Mouse (Mus musculus): Measurements from ENCODE around the gene Ccl11.

- TF ChIP-seq POLR2A (IDR thresholded peaks at IDR 0.05; ENCODE audit: insufficient read length, low read depth) = no peak
- TF ChIP-seq E2F4 (IDR thresholded peaks at IDR 0.05; ENCODE audit: insufficient read depth) = no peak
- TF ChIP-seq REST (IDR thresholded peaks at IDR 0.05; ENCODE audit: insufficient read depth, insufficient read length) = no peak
- TF ChIP-seq SRF (IDR thresholded peaks at IDR 0.05; ENCODE audit: control insufficient read depth, insufficient read length, low read depth) = no peak
- TF ChIP-seq USF1 (IDR thresholded peaks at IDR 0.05; ENCODE audit: low read depth) = no peak
- no peak for TF ChIP-seq TCF12 (IDR thresholded peaks at IDR 0.05; ENCODE audit: insufficient read depth, poor library complexity, severe bottlenecking)
- TF ChIP-seq MYOG (IDR thresholded peaks at IDR 0.05; ENCODE audit: control insufficient read depth in 1 of 3, insufficient read depth in 1 of 3, insufficient read length in 2 of 3, low read depth in 2 of 3) = no peak
- TF ChIP-seq CEBPB (IDR thresholded peaks at IDR 0.05; ENCODE audit: insufficient read depth, poor library complexity, severe bottlenecking) = no peak
- TF ChIP-seq TCF3 (IDR thresholded peaks at IDR 0.05; ENCODE audit: insufficient read length, low read depth) = no peak
- TF ChIP-seq MAX (IDR thresholded peaks at IDR 0.05; ENCODE audit: low read depth) = no peak
- TF ChIP-seq POLR2AphosphoS2 (IDR thresholded peaks at IDR 0.05; ENCODE audit: insufficient read length, low read depth) = no peak
- no peak for TF ChIP-seq MYOD1 (IDR thresholded peaks at IDR 0.05; ENCODE audit: control insufficient read depth in 1 of 3, insufficient read length in 2 of 3, low read depth in 2 of 3)
Observed at GRCm38 (mm10) chr11:82071076-82071475, 13.5 kb downstream of the Ccl11 start.

Measured in myocyte (in vitro differentiated cells).